Mouse (Mus musculus) cerebellum, postnatal 36 days (tissue): Measurements from ENCODE around the gene Mslnl.

Source experiments
- DNase-seq, 2 experiments: peaks; one replicate each; pipeline ENCODE4 v3.0.0; 2021 to 2022; ENCODE audit warnings: mixed read lengths in 2 of 2

Gene Mslnl

GRCm38 (mm10) chr17:25786781-25787504 is 51.1 kb downstream of the Mslnl start:
- no peak for DNase-seq

GRCm38 (mm10) chr17:25791320-25791842 is 55.5 kb downstream of the Mslnl start:
- no peak for DNase-seq

GRCm38 (mm10) chr17:25791843-25792527 is 56.1 kb downstream of the Mslnl start:
- peak; percentile 86 to 90 for DNase-seq

- peak; percentile 53 to 57 for DNase-seq
Observed at GRCm38 (mm10) chr17:25792615-25793014, 56.8 kb downstream of the Mslnl start, which contains the start of gene Fam173a. Gene Fam173a (minus strand): TSS chr17:25792901.

GRCm38 (mm10) chr17:25794197-25794596 is 58.4 kb downstream of the Mslnl start:
- peak in 1 of 2 experiments; percentile 19 for DNase-seq

- DNase-seq, result peak in 1 of 2 experiments; percentile 11
Observed at GRCm38 (mm10) chr17:25794998-25795397, 59.2 kb downstream of the Mslnl start.

GRCm38 (mm10) chr17:25795609-25796092 is 59.8 kb downstream of the Mslnl start, which contains the start of gene AC134908.4:
Gene AC134908.4 (minus strand): TSS chr17:25795659.
- no peak for DNase-seq

- no peak for DNase-seq
Observed at GRCm38 (mm10) chr17:25796211-25796771, 60.4 kb downstream of the Mslnl start.

- DNase-seq, result peak in 1 of 2 experiments; percentile 67
Observed at GRCm38 (mm10) chr17:25796951-25797369, 61.1 kb downstream of the Mslnl start, which contains the start of gene Metrn. Gene Metrn (minus strand): TSS chr17:25797136.
